Mouse (Mus musculus) gastrocnemius, postnatal 36 days (tissue): ENCODE measurements around the gene Traf7. TPM values are rescaled to one million over a fixed set of nuclear protein-coding genes. Genes with fewer than 3 reads are reported as not detected.

Experiments
- DNase-seq, 2 experiments: peaks; one replicate each; pipeline ENCODE4 v3.0.0; 2022
- intact Hi-C: fragments of 180-260 bp; cut with DNase I; formaldehyde crosslinking; loops from one replicate; pipeline ENCODE4 v1.15.1; 2025
- total RNA-seq, 2 experiments: library from RNA; stranded (reverse); gene quantifications; 2 replicates each; pipeline ENCODE4 v1.2.3; 2021

Traf7 gene
- total RNA-seq, 2 experiments from 2014 or later, result 23.7 to 30.2 TPM

DNA sequence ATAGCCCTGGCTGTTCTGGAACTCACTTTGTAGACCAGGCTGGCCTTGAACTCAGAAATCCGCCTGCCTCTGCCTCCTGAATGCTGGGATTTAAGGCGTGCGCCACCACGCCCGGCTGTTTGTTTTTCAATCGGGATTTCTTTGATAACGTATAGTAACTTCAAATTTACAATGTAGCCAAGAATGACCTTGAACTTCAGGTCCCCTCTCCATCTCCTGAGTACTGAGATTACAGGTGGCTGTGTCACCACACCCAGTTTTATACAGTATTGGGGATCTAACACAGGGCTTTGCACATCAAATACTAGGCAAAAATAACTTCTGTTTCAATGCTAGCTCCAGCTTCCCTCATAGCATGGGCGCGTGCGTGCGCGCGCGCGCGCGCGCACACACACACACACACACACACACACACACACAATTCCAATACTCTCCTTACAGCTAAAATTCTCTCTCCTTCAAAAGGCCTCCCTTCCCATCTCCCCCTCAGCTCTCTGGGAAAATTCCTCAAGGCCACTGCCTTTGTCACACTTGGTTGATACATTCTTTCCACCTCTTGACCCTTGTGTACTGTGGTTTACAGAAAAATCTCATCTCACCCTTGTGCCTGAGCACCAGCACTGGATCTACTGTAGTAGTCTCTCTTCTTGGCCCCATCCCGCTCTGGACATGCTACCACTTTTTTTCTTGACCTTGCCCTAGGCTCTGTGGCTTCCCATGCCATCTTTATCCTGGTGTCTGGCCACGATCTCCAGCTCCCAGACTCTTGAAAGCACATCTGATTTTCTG is 46.5 kb downstream of the Traf7 start:
- intact Hi-C loops, result no loop called here
- DNase-seq, result no peak

DNA sequence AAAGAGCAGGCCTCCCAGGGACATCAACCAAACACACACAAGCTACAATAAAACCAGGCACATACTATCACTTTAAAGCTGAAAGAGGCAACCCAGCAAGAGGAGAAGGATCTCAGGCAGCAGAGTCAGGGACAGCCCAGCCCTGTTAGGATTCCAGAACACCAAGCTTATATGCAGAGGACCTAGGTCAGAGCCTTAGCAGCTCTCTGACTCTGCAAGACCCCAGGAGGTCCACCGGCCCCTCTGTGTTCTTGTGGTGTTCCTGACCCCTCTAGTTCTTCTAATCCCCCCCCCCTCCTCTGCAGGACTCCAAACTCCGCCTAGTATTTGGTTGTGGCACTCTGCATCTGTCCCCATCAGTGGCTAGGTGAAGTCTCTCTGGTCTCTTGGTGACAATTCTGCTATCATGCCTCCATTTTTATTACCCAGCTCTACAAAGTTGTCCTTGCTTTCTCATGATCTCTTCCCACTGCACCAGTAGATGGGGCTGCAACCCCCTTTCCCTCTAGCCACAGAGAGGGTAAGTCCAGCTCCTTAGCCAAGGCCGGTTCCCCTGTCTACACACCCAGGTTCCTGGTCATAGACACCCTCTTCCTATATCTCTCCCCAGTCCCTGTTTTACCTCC is 47.4 kb downstream of the Traf7 start:
- DNase-seq, result no peak
- intact Hi-C loops, result no loop called here

DNA sequence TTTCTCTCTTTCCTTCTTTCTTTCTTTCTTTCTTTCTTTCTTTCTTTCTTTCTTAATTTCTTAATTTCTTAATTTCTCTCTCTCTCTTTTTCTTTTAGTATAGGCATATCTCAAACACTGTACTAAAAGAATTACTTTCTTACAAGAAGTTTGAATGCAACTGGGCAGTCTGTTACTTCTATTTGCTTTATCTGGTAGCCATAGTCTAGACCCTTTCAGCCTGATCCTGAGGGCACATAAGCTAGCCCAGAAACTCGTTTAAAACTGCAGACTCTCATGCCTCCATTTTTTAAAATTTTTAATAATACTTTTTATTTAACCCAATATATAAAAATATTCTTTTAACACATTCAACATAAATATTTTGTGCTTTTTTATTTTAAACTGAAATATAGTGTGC is 48.3 kb downstream of the Traf7 start:
- intact Hi-C loops, result no loop called here
- DNase-seq, result no peak

DNA sequence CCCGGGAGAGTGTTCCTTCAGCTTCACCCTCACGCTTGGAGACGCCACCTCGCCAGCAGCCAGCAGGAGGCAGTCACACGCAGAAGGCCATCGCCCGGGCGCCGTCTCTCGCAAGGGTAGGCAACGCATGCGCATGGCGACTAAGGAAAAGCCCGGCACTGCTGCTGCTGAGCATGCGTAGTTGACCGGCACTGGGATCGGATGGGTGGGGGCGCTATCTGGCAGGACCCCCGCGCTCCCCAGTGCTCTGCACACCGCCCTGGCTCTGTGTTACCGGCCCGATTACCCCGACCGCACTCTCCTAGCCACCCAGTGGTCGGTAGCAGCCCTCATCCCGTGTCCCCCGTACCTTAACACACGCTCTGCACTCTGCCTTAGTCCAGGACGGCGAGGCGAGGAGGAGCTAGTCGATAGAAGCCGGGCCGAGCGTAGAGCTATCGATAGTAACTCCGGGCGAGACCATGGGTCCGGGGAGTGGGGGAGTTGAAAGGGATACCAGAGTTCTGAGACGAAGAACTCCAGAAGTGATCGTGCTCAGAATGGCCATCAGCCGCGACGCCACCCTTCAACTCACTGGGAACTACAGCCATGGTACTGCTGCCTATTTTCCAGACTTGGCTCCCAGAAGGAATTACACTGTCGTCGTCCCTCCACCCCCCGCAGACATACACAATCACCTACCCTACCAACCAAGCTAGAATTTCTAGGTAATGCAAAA is 48.9 kb downstream of the Traf7 start, which contains the start of gene Mlst8:
Mlst8 (minus strand) TSS at position 416 of the 718 bp plus-strand sequence.
- intact Hi-C loops, result no loop called here
- DNase-seq, result peak; percentile 97 to 99

DNA sequence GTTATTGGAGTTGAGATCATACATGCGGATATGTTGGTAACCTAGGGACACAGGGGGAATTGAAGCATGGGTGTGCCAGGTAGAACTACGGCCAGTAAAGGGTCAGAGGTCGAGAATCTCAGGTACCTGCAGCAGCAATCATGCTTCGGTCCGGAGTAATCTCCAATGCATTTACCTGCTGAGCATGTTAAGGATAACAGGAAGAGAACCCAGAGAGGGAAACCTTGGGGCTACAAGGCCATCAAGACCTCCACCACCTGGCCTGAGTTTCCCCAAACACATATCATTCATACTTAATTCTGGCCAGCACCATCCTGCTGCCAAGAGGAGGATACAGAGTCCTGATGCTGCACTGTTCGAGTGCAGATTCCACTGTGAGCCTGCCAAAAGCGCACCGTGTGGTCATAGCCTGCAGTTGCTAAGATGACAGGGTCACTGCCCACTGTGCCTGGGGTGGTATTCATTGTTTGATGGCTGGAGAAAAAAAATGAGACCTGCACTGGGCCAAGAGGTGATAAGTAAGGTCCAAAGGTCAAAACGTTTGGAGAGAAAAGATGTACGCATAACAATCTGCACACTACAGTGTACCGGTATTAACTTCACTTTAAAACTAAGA is 49.6 kb downstream of the Traf7 start:
- DNase-seq, result no peak
- intact Hi-C loops, result no loop called here

DNA sequence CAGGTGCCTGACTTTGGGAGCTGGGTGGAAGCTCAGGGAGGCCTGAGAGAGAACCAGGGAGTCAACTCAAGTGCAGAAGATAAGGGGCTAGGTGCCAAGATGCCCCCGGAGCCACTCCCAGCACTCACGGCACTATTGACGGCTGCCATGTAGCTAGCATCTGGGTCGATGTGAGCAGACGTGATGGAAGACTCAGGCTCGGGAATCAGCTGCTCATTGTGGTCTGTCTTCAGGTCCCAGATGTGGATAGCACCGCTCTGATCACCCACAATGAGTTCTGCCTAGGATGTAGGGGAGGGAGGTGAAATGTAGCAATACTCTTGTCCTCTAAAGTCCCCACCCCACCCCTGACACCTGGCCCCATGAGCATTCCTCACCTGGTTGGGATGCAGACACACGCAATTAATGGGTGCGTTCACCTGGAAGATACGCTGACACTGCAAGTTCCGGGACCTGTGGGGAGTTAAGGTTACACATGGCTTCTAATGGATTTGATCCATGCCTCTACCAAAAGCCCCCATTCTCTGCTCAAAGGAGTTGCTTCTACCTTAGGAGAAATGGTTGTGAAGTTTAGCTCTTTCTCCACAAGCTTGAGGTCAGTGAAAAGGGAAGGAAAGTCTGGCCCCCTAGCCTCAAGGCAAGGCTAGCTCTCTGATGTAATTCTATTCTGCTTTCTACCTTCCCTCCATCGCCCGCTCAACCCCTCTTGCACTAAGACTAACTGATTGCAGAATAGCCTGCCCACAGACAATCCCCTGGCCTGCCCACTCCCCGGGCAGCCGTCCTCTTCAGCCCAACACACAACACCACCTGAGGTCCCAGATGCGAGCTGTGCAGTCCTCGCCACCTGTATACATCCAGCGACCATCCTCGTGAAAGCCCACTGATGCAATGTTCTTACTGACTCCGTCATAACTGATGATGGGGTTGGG is 50.4 kb downstream of the Traf7 start:
- intact Hi-C loops, result no loop called here
- DNase-seq, result no peak

DNA sequence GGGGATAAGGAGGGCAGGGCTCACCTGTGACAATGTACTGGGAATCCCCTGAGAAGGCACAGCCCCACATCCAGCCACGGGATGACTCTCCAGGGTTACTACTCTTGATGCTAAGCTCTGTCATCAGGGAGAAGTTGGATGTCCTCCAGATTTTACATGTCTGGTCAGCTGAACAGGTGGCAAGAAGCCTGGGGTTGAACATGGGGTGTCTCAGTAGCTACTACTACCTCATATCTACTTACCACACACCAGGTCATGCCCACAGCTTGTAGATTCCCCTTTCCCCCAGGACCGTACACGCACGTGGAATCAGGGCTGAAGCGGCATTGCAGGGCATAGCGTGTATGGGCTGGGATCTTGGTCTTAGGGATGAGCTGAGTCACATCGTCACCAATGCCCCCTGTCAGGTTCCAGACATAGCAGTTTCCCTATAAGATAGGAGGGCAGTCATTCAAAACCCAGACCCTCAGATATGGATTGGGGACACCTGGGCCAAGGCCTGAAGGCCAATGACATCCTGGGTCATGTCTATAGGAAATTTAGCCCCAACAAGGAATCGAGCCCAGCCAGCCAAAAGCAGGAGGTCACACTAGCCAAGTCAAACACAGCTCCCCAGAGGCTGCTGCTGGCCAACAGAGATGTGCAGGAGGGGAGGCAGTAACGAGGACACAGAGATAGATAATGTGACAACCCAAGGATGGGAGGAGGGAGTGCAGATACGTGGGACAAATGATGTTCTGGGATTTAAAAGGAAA is 51.5 kb downstream of the Traf7 start:
- intact Hi-C loops, result no loop called here
- DNase-seq, result no peak

DNA sequence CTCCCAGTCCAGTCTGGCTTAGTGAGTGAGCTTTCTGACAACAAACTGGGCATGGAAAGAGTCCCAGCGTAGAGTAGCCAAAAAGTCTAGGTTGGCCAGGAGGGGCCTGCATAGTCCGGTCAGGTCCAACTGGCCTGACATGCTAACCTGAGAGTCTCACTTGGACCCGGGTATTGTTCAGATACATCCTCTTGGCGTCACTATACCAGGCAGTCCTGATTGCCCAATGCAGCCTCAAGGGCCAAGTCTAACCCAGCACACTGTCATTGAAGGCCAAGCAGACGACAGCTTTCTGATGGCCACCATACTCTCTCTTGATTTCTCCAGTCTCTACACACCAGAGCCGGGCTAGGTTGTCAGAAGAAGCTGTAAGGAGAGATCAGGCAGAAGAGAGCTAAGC is 52.2 kb downstream of the Traf7 start:
- intact Hi-C loops, result no loop called here
- no peak for DNase-seq

DNA sequence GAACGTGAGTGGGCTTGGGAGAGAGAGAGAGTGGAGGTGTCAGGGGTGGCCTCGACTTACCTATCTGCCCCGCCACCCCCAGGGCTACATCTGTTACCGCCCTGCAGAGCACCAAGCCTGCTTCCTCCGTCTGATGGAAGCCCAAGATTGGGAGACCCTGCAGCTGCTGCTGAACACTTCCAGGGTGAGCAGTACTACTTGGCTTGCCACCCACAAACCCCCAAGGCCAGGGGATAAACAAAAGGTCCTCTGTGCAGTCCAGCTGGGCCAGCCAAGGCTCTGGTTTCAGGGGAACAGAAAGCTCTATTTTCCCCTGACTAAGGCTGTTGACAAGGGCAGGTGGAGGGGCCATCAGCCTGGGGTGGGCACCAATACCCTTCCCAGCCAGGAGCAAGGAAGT is 53.2 kb downstream of the Traf7 start:
- intact Hi-C loops, result no loop called here
- no peak for DNase-seq

DNA sequence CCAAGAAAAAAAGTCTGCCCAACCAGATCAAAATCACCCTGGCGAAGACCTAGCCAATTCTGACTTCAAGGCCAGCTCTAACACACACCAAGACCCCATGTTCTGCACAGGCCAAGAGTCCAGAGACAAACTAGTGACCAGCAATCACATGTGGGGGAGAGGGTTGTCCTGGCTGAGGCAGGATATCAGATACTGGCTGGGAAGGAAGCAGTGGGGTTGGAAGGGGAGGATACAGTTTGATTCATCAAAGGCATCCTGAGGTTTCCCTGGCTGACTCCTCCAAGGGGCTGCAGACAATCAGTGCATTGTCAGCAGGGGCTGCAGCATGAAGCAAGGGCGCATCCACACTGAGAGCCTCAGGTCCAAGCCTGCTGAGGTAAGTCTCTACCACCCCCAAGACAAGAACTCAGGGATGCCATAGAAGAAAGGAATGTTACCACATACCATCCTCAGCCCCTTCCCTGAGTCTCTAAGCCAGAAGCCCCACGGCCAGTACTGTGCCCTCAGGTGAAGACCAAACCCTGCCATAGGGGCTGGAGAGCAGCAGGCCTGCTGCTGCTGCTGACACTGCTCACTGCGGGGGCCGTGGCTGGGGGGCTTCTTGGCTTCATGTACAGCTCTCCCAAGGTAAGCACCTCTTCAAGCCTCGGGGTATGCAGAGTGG is 54.0 kb downstream of the Traf7 start, which contains the start of gene Bricd5:
Bricd5 (plus strand) TSS at position 273 of the 664 bp plus-strand sequence.
- DNase-seq, result no peak
- intact Hi-C loops, result no loop called here

DNA sequence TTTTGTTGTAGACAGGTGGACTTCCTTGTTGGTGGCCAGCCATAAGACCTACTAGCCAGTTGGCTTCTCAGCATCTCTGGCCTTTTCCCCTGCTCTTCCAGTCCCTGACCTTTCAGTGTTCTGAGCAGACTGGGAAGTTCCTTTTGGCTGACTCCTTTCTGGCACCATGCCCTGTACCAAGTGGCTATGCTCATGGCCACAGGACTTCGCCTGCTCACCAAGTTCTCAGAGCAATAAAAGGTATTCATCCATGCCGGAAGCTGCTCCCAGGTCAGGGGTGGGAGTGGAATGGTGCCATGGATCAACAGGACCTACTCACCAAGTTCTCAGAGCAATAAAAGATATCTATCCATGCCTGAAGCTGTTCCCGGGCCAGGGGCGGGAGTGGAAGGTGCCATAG is 55.2 kb downstream of the Traf7 start:
- peak in 1 of 2 experiments; percentile 67 for DNase-seq
- intact Hi-C loops, result no loop called here

DNA sequence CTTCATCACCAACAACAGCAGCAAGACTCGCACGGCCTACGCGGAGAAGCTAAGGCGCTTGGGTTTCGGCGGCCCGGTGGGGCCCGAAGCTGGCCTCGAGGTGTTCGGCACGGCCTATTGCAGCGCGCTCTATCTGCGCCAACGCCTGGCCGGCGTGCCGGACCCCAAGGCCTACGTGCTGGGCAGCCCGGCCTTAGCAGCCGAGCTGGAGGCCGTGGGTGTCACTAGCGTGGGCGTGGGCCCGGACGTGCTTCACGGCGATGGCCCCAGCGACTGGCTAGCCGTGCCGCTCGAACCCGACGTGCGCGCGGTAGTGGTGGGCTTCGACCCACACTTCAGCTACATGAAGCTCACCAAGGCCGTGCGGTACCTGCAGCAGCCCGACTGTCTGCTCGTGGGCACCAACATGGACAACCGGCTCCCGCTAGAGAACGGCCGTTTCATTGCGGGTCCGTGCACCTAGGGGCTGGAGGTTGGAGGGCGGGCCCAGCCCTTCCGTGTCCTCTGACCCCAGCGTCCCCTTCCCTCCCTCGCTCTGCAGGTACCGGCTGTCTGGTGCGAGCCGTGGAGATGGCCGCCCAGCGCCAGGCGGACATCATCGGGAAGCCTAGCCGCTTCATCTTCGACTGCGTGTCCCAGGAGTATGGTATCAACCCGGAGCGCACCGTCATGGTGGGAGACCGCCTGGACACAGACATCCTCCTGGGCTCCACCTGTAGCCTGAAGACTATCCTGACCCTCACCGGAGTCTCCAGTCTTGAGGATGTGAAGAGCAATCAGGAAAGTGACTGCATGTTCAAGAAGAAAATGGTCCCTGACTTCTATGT is 56.8 kb downstream of the Traf7 start:
- peak in 1 of 2 experiments; percentile 47 for DNase-seq

DNA sequence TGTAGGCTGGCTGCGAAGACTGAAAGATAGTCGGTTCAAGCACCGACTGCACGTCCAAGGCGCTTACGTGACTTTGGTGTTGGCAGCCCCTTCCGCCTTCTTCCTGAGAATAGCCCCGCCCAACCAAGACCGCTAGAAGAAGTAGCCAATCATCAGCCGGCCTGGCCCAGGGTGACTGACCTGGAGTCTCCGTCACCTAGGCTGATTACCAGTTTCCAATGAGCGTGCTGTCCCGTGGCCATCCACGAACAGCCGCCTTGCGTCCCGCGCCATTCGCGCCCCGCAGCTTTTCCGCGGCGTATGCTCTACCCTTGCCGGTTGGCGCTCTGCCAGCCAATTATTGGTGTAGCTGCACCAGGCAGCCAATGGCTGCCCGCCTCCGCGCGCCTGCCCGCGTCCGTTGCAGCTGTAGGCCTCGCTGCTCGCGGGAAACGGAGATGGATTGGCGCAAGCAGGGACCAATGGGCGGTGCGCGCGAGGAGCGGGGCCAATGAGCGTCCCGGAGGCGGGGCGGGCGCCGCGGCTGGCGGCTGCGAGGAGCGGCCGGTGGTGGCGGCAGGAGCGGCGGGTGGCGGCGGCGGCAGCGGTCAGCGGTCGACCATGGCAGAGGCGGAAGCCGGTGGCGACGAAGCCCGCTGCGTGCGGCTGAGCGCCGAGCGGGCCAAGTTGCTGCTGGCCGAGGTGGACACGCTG is 57.7 kb downstream of the Traf7 start, which contains the start of the genes E4f1 and Pgp:
E4f1 (minus strand) TSS at position 404 of the 693 bp plus-strand sequence.
Pgp (plus strand) TSS at position 483 of the 693 bp plus-strand sequence.
- peak; percentile 98 to 99 for DNase-seq
- intact Hi-C loops, result no loop called here

More for the DNA sequence above, 56.8 kb downstream of the Traf7 start:
- intact Hi-C loops, result no loop called here

DNA sequence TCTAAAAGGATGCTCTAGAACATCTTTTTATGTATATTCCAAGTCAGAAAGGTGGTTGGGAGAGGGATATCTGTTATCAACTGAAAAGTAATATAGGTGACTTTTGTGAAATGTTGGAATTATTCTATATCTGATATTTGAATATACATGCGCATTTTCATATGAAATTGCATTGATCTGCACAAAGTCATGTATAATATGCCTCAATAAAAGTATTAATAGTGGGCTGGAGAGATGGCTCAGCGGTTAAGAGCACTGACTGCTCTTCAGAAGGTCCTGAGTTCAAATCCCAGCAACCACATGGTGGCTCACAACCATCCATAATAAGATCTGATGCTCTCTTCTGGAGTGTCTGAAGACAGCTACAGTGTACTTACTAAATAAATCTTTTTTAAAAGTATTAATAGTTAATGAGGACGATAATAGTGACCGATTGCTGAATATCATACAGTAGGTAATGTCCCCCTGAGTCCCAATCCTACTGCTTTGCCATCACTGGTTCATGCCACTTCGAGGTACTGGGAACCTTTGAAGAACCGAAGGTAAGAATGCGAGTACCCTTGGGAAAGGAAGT is 58.3 kb downstream of the Traf7 start:
- DNase-seq, result no peak
- intact Hi-C loops, result no loop called here

DNA sequence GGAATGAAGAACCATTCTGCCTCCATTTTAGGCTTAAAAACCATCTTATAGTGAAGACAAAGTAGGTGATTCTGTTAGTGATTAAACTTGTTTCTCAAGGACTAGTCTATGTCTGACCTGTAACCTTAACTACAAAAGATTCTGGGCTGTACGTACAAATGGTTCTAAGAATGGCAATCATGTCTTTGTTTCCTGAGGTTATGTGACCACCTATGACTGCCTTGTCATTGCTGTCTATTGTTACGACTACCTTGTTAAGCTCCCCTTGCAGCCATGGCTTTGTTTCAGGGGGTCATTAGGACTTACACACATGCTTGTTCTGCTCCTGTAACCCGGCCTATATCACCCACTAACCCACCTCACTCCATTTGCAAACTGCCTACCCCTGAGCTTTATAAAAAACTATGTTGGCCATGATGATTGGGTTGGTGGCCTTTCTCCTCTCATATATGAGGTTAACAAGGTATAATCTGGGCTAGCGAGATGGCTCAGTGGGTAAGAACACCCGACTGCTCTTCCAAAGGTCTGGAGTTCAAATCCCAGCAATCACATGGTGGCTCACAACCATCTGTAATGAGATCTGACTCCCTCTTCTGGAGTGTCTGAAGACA is 59.0 kb downstream of the Traf7 start:
- intact Hi-C loops, result no loop called here
- DNase-seq, result no peak
